Mouse (Mus musculus) right cerebral cortex, postnatal 36 days (tissue): Measurements from ENCODE around the gene Smyd3.

ENCODE experiments used
- DNase-seq, 2 experiments: peaks; one replicate each; pipeline ENCODE4 v3.0.0; 2022; ENCODE audit warnings: low spot score in 2 of 2, mixed read lengths in 1 of 2

Smyd3 gene

GRCm38 (mm10) chr1:179517713-179518465, at the start of gene Smyd3:
TSS of gene Smyd3 (minus strand) at chr1:179518041.
- peak; percentile 70 to 73 for DNase-seq

GRCm38 (mm10) chr1:179567558-179567957, 49.7 kb upstream of the Smyd3 start:
- no peak for DNase-seq

- DNase-seq = no peak
Observed at GRCm38 (mm10) chr1:179563926-179564325, 46.1 kb upstream of the Smyd3 start.

- no peak for DNase-seq
Observed at GRCm38 (mm10) chr1:179563211-179563610, 45.4 kb upstream of the Smyd3 start.

GRCm38 (mm10) chr1:179560845-179561430, 43.1 kb upstream of the Smyd3 start:
- DNase-seq = no peak

GRCm38 (mm10) chr1:179559446-179560194, 41.8 kb upstream of the Smyd3 start:
- DNase-seq = no peak

- no peak for DNase-seq
Observed at GRCm38 (mm10) chr1:179556921-179557320, 39.1 kb upstream of the Smyd3 start.

- DNase-seq = no peak
Observed at GRCm38 (mm10) chr1:179553949-179554347, 36.1 kb upstream of the Smyd3 start.

- no peak for DNase-seq
Observed at GRCm38 (mm10) chr1:179553197-179553948, 35.5 kb upstream of the Smyd3 start.

GRCm38 (mm10) chr1:179552751-179553150, 34.9 kb upstream of the Smyd3 start:
- no peak for DNase-seq

GRCm38 (mm10) chr1:179551921-179552320, 34.1 kb upstream of the Smyd3 start:
- no peak for DNase-seq

- no peak for DNase-seq
Observed at GRCm38 (mm10) chr1:179551336-179551735, 33.5 kb upstream of the Smyd3 start.

GRCm38 (mm10) chr1:179548996-179549752, 31.3 kb upstream of the Smyd3 start:
- DNase-seq = no peak

GRCm38 (mm10) chr1:179548220-179548619, 30.4 kb upstream of the Smyd3 start:
- DNase-seq = no peak

GRCm38 (mm10) chr1:179547176-179547575, 29.3 kb upstream of the Smyd3 start:
- no peak for DNase-seq

- DNase-seq = no peak
Observed at GRCm38 (mm10) chr1:179546551-179546917, 28.7 kb upstream of the Smyd3 start.

GRCm38 (mm10) chr1:179545768-179546550, 28.1 kb upstream of the Smyd3 start, which contains the start of the genes Tfb2m and Cnst:
TSS of gene Tfb2m (minus strand) at chr1:179546267.
TSS of gene Cnst (plus strand) at chr1:179546370.
- peak; percentile 97 to 98 for DNase-seq

GRCm38 (mm10) chr1:179541502-179541901, 23.7 kb upstream of the Smyd3 start:
- no peak for DNase-seq

- DNase-seq = no peak
Observed at GRCm38 (mm10) chr1:179539887-179540286, 22.0 kb upstream of the Smyd3 start.

GRCm38 (mm10) chr1:179539054-179539453, 21.2 kb upstream of the Smyd3 start:
- no peak for DNase-seq
